Comparison of ENCODE assay signal across 26 mouse cellular contexts in genomic region chr1:186726117-186726516, GRCm38 (mm10). TPM values are rescaled to one million over a fixed set of nuclear protein-coding genes. Genes with fewer than 3 reads are reported as not detected.
A peak's percentile ranks its signal among the peaks of the same experiment; 100 is the strongest.
DNase-seq lines count a peak whose midpoint lies in the region; ATAC-seq lines count a peak whose summit lies in the region.
"Had no signal": no experiment of that assay in that cellular context is flagged by ENCODE, and none has a peak within 500 bp of the region (broad histone marks: within the 10 kb centered on the region; RNA-seq: fewer than 3 reads in every experiment).

No protein-coding gene starts in this region.

- no peak overlapping the region for H3K4me3 ChIP-seq in limb, embryonic 12.5 days (replicated peaks)
- H3K4me3 ChIP-seq in limb, embryonic 10.5 days, result no peak overlapping the region
- H3K4me3 ChIP-seq in kidney, embryonic 16.5 days (ENCODE audit: low read length), result no peak overlapping the region
- no peak overlapping the region for H3K4me3 ChIP-seq in heart, embryonic 12.5 days
- H3K4me3 ChIP-seq: embryonic facial prominence, embryonic 15.5 days; erythroblast, embryonic 14.5 days; forebrain, embryonic 10.5 days; gastrocnemius, adult 2 months; hindbrain, embryonic 10.5 days had no signal

- peaks cover 22% of the 10 kb centered on the region for H3K4me1 ChIP-seq in limb, embryonic 12.5 days (replicated peaks)
- peaks cover 20% of the 10 kb centered on the region for H3K4me1 ChIP-seq in limb, embryonic 10.5 days
- peaks cover 10% of the 10 kb centered on the region; the same call in 1 of the 2 replicates for H3K4me1 ChIP-seq in kidney, embryonic 16.5 days (ENCODE audit: insufficient read depth, low read length)
- 0 out of 2 replicates have a peak, but pooled peaks cover 2% of the 10 kb centered on the region for H3K4me1 ChIP-seq in heart, embryonic 12.5 days (replicated peaks)
- H3K4me1 ChIP-seq: forebrain, embryonic 10.5 days; hindbrain, embryonic 10.5 days had no signal

- H3K4me2 ChIP-seq in limb, embryonic 12.5 days, result no peak overlapping the region
- no peak overlapping the region for H3K4me2 ChIP-seq in kidney, embryonic 16.5 days (replicated peaks; ENCODE audit: low read depth, low read length)
- H3K4me2 ChIP-seq in heart, embryonic 12.5 days, result no peak overlapping the region
- H3K4me2 ChIP-seq: embryonic facial prominence, embryonic 15.5 days; heart, embryonic 11.5 days; hindbrain, embryonic 14.5 days had no signal

- H3K9ac ChIP-seq in limb, embryonic 12.5 days (replicated peaks), result no peak overlapping the region
- H3K9ac ChIP-seq in kidney, embryonic 16.5 days (replicated peaks; ENCODE audit: low read length), result no peak overlapping the region
- H3K9ac ChIP-seq in heart, embryonic 12.5 days, result no peak overlapping the region
- H3K9ac ChIP-seq: embryonic facial prominence, embryonic 15.5 days; hindbrain, embryonic 14.5 days had no signal

- peak; percentile 55 for DNase-seq in kidney, adult 11 months
- DNase-seq in kidney, postnatal 10 days, result no peak
- DNase-seq in limb, embryonic 10.5 days (ENCODE audit: low spot score), result no peak
- DNase-seq in adrenal gland, postnatal 14 days, result no peak
- DNase-seq: adrenal gland, adult 8-10 months; B cell, adult 2 months; cerebellum, adult 11 months; cerebellum, adult 8-10 months; cerebellum, postnatal 14 days; embryo, embryonic 11 days; gastrocnemius, adult 2 months; gastrocnemius, postnatal 25 days; heart, adult 18-20 months had no signal

- 34% methylated on average over 7 of the region's 7 CpGs for WGBS in limb, embryonic 12.5 days
- 73% methylated on average over 7 of the region's 7 CpGs for WGBS in limb, embryonic 10.5 days
- WGBS in kidney, embryonic 16.5 days, result 36% methylated on average over 7 of the region's 7 CpGs
- WGBS in heart, embryonic 12.5 days, result 88% methylated on average over 7 of the region's 7 CpGs

- H3K9me3 ChIP-seq in limb, embryonic 12.5 days, result no peaks in the 10 kb centered on the region
- no peaks in the 10 kb centered on the region for H3K9me3 ChIP-seq in limb, embryonic 10.5 days (replicated peaks)
- H3K9me3 ChIP-seq in kidney, embryonic 16.5 days (ENCODE audit: low read length), result no peaks in the 10 kb centered on the region
- no peaks in the 10 kb centered on the region for H3K9me3 ChIP-seq in heart, embryonic 12.5 days (replicated peaks)
- H3K9me3 ChIP-seq: embryonic facial prominence, embryonic 15.5 days; forebrain, embryonic 10.5 days; G1E; hindbrain, embryonic 10.5 days had no signal

- ATAC-seq in limb, embryonic 12.5 days (ENCODE audit: insufficient number of reproducible peaks, insufficient read depth, low FRiP score, low TSS enrichment, low read depth), result no peak
- ATAC-seq in kidney, embryonic 16.5 days (ENCODE audit: low FRiP score, low TSS enrichment), result peak; percentile 64; the same call in 1 of the 2 replicates
- no peak for ATAC-seq in heart, embryonic 12.5 days (ENCODE audit: insufficient number of reproducible peaks, low FRiP score)
- ATAC-seq: CD4-positive, CD25-positive, alpha-beta regulatory T cell, adult 4 months; forebrain, embryonic 14.5 days had no signal

- H3K27ac ChIP-seq in limb, embryonic 12.5 days, result peak overlapping the region; percentile 50
- no peak overlapping the region for H3K27ac ChIP-seq in limb, embryonic 10.5 days
- H3K27ac ChIP-seq in kidney, embryonic 16.5 days (ENCODE audit: low read length), result no peak overlapping the region
- no peak overlapping the region for H3K27ac ChIP-seq in heart, embryonic 12.5 days (ENCODE audit: poor library complexity, severe bottlenecking)
- H3K27ac ChIP-seq: embryonic facial prominence, embryonic 15.5 days; forebrain, embryonic 10.5 days; gastrocnemius, adult 2 months; hindbrain, embryonic 10.5 days; hindbrain, embryonic 14.5 days had no signal

- no peaks in the 10 kb centered on the region for H3K27me3 ChIP-seq in limb, embryonic 12.5 days
- H3K27me3 ChIP-seq in limb, embryonic 10.5 days (ENCODE audit: low read depth, poor library complexity, severe bottlenecking), result no peaks in the 10 kb centered on the region
- no peaks in the 10 kb centered on the region for H3K27me3 ChIP-seq in kidney, embryonic 16.5 days (ENCODE audit: insufficient read depth, low read length)
- H3K27me3 ChIP-seq in heart, embryonic 12.5 days (replicated peaks), result no peaks in the 10 kb centered on the region
- H3K27me3 ChIP-seq: embryonic facial prominence, embryonic 15.5 days had no signal

- peaks cover 2% of the 10 kb centered on the region for H3K36me3 ChIP-seq in limb, embryonic 12.5 days
- peaks cover 13% of the 10 kb centered on the region for H3K36me3 ChIP-seq in limb, embryonic 10.5 days
- H3K36me3 ChIP-seq in kidney, embryonic 16.5 days (ENCODE audit: insufficient read depth, low read length), result no peaks in the 10 kb centered on the region
- peaks cover 7% of the 10 kb centered on the region; the same call in 1 of the 2 replicates for H3K36me3 ChIP-seq in heart, embryonic 12.5 days
- H3K36me3 ChIP-seq: embryonic facial prominence, embryonic 15.5 days had no signal

RNA-seq across cellular contexts. Expression of gene Tgfb2, which starts 20.3 kb away (rescaled TPM):
- polyA plus RNA-seq in limb, embryonic 12.5 days (2016; fragmentation: Nextera tagmentation; extraction: Ambion mirVana), result 81.9 and 83.7 TPM in 2 replicates
- 21.8 and 39.7 TPM in 2 replicates for polyA plus RNA-seq in limb, embryonic 10.5 days (2016; fragmentation: Nextera tagmentation; extraction: Ambion mirVana)
- polyA plus RNA-seq in kidney, embryonic 16.5 days (2015; fragmentation: Nextera tagmentation; extraction: Ambion mirVana), result 17.5 and 20.6 TPM in 2 replicates
- 69.0 and 74.2 TPM in 2 replicates for polyA plus RNA-seq in heart, embryonic 12.5 days (2016; fragmentation: Nextera tagmentation; extraction: Ambion mirVana)
- total RNA-seq in adrenal gland, postnatal 14 days (2021), result 2.7 and 3.1 TPM in 2 replicates
- total RNA-seq: common myeloid progenitor, adult 5-6 weeks had no signal
- polyA plus RNA-seq: erythroblast, embryonic 14.5 days had no signal

RNA-seq across cellular contexts. Expression of gene Rrp15, which starts 23.0 kb away (rescaled TPM):
- 77.2 and 77.8 TPM in 2 replicates for polyA plus RNA-seq in limb, embryonic 12.5 days (2016; fragmentation: Nextera tagmentation; extraction: Ambion mirVana)
- 93.2 and 113 TPM in 2 replicates for polyA plus RNA-seq in limb, embryonic 10.5 days (2016; fragmentation: Nextera tagmentation; extraction: Ambion mirVana)
- polyA plus RNA-seq in kidney, embryonic 16.5 days (2015; fragmentation: Nextera tagmentation; extraction: Ambion mirVana), result 69.3 and 73.1 TPM in 2 replicates
- polyA plus RNA-seq in heart, embryonic 12.5 days (2016; fragmentation: Nextera tagmentation; extraction: Ambion mirVana), result 41.1 and 44.4 TPM in 2 replicates
- 26.9 and 31.7 TPM in 2 replicates for total RNA-seq in adrenal gland, postnatal 14 days (2021)
